Mouse (Mus musculus) adrenal gland, postnatal 14 days (tissue): Measurements from ENCODE around the gene Idh2. TPM values are rescaled to one million over a fixed set of nuclear protein-coding genes. Genes with fewer than 3 reads are reported as not detected.
A peak's percentile ranks its signal among the peaks of the same experiment; 100 is the strongest.
"Not testable (repeated sequence)": the region's sequence is repeated elsewhere in the genome, so short reads cannot be mapped to it uniquely, and the experiment has no call there.

Source experiments
- DNase-seq: peaks from one replicate; pipeline ENCODE4 v3.0.0; 2021; ENCODE audit warnings: mixed read lengths
- total RNA-seq: library from RNA; stranded (reverse); gene quantifications from 2 replicates; pipeline ENCODE4 v1.2.3, GENCODE M21; 2021

Idh2 gene
- total RNA-seq, 1 experiment from 2014 or later, result 359 TPM

DNA sequence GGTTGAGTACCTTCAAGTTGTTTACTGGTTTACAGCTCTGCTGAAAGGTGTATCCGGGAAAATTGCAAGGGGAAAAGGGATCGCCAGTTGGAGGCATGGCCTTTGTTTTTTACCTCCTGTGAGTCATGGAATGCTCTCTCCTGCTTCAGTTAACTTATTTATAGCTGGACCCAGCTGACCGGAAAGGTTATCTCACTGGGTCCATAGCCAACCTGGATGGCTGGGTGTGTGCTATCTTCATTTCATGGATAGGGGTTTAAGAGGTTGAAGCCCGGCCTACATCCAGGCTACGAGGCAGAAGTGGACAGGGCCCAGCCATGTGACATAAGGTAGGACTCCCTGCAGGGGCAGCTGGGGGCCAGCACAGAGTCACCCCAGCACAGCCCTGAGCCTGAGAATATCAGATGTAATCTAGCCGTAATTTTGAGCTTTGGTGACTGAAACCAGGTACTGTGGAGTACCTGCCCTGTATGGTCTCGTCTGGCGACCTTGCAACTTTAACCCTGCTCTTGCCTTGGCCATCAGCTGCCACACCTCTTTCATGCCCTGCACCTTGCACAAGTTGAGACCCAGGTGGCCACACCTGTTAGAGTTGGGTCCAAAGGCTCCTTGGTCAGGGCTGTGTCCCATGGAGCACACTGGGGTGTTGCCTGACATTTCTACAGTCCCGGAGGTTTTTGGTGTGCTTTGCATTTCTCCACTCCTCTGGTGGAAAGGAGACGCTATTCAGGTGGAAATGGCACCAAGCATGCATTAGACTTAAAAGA lies 55.0 kb downstream of the Idh2 start:
- no peak for DNase-seq

DNA sequence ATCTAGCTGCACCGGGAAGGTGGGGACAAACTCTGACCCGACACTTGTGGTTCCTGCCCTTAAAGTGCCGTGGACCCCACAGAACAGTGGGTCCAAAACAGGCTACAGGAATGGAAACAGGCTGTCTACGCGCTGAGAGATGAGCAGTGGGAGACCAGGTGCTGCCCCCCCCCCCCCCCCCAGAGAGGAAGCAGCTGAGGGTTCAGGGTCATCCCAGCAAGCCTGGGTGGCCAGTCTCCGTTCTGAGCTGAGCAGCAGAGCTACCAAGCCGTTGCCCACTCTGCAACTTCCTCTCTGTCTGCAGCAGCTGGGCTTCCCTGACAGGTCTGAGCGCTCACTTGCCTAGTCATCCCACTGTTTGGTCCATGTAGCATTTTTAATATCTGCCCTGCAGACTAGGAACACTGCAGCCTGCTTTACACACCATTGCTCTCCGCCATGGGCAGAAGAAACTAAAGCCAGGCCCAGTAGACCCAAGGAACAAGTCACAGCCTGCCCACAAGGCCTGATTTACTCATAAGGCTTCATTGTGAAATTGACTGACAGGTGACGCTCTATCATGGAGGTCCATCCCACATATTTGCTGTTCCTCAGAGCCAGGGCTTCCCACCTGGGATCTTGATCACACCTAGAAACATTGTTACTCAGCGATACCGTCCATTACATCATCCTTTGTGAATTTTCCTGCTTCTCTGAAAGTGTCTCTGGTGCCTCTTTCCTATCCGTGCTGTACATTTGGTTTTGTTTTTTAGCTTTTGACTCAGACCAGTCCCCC lies 55.9 kb downstream of the Idh2 start:
- DNase-seq, result no peak

DNA sequence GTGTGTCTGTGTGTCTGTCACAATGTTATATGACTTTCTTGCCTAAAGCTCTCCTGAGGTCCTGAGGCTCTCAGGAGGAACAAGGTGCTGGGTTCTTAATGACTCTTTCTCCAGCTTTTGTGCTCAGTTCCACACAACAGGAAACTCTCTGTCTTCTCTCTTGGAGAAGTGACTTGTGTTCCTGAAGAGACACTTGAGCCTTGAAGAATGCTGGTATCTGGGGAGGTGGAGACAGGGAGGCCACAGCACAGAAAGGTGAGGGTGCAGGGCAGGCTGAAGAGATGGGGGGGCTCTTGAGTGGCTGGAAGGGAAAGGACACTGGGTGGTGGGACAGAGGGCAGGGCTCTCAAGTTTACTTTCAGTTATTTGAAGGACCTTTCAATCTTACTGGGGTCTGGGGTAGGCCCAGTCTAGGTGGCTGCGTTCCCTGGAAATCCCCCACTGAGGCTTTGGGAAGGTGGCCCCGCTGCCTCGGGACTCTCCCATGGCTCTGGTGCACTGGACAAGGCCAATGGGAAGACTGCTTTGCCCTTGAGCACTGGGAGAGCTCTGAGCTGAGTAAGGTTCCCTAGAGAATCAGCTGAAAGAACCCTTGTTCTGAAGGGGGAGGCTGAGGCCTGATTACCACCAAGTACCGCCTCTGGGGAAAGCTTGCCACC lies 56.7 kb downstream of the Idh2 start:
- peak; percentile 47 for DNase-seq

DNA sequence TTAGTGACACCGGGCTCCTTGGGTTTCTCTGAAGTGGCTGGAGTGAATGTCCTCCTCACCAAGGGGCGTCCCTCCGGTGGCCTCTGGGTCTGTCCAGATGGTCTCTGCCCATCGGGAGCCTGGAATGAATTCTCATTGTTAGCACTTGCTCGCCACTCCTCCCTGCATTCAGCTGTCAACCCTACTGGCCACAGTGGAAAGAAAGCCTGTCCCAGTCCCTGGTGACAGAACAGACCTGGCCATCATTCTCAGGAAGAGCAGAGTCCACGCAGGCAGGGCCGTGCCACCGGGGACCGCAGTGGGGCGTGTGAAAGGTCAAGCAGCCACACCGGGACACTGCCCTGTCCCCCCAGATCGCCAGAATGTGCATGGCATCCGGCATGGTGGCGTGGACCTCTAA lies 57.4 kb downstream of the Idh2 start:
- DNase-seq, result no peak

DNA sequence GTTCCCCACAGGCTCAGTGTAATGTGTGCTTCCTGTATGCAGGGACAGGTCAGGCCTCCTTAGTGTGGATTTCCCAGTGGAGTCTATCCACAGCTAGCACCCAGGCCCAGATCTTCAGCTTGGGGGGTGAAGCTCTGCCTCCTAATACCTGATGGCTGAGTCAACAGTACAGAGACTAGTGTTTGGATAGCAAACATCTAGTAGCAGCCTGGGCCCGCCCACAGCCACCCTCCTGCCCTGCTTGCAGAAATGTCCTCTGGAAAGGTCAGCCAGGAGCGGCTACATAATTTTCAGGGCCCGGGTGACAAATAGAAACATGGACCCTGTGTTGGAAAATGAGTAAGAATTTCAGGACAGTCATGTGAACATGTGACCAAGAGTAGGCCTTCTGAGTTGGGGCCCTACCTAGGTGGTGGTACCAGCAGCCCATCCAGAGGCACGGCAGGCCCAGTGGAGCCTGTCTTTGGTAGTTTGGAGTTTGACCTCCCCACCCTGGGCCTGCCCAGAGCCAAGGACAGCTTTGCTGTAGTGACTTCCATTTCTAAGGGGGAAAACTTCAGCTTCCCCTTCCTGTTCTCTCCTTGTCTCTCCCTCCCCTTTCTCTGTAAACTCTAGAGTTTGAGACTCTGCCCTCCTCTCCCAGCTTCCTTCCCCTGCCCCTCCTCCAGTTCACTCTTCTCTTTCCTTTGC lies 58.0 kb downstream of the Idh2 start:
- DNase-seq, result peak; percentile 85

DNA sequence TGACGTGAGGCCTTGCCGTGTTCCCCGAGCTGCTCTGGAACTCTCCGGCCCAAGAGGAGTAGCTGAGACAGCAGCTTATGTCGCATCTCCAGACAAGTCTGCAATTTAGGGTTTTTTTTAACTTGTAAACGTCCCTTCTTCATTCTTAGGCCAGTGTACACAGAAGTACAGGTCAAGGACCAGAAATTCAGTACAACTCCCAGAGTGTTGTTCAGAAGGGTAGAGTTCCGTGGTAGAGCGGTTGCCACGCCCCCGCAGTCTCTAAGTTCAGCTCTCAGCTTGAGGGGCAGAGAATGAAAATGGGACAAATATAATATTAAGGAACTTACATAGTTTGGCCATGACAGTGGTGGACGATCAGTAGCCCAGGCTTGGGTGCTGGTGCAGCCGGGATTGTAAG lies 59.4 kb downstream of the Idh2 start:
- no peak for DNase-seq

DNA sequence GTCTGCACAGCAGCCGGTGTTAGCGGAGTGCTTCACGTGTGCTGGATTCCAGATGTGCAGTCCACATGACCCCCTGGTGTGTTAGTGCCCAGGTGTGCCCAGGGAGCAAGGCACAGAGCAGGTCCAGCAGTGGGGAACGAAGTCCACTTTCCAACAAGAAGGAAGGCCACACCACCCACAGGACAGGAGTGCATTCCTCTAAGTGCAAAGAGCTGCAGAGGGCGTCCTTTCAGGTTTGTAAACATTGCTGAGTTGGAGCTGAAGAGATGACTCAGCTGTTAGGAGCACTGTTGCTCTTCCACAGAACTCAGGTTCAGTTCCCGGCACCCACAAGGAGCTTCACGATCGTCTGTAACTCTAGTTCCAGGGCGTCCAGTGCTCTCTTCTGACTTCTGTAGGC lies 62.0 kb downstream of the Idh2 start:
- no peak for DNase-seq

DNA sequence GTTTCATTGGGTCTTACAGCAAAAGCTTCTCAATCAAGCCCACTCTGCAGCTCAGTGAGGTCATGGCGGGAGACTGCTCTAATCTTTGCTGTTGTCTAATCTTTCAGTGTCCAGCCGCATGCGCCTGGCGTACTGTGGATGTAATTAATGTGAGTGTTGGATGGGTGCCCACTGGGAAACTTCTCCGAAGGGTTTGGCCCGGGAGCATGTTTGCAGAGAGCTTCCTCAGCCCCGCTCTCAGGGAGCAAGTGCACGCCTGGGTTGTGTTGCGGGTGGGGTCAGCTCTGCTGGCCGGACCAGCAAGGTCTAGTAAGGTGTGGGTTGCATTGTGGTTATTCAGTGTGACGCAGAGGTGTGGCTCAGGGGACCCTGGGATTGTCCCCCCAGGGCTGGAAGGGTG lies 62.9 kb downstream of the Idh2 start:
- DNase-seq, result peak; percentile 82

DNA sequence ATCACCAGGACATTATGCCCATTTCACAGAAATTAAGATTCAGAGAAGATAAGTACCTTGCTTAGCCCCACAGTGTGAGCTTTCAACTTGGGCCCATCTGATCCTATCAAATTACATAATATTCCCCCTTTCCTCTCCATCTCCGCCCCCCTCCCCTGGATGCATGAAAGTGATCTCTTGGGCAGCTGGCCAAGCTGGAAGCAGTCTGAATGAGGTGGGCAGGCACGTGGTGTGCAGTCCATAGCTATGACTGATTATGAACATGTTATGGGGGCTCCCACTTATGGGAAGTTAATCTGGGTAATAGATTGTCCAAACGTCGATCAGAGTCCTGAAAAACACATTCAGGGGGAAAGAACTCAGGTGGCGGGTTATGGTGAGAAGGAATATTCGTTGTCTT lies 63.4 kb downstream of the Idh2 start:
- DNase-seq, result no peak

DNA sequence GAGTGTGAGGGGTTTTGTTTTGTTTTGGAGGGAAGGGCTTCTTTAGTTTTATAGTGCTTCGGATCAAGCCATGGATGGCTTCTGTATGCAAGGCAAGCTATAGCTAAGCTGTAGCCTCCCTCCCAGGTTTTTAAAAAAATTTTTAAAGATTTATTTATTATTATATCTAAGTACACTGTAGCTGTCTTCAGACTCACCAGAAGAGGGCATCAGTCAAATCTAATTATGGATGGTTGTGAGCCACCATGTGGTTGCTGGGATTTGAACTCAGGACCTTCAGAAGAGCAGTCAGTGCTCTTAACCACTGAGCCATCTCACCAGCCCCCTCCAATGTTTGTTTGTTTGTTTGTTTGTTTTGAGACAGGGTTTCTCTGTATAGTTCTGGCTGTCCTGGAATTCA lies 64.8 kb downstream of the Idh2 start:
- DNase-seq, result not testable (repeated sequence)

DNA sequence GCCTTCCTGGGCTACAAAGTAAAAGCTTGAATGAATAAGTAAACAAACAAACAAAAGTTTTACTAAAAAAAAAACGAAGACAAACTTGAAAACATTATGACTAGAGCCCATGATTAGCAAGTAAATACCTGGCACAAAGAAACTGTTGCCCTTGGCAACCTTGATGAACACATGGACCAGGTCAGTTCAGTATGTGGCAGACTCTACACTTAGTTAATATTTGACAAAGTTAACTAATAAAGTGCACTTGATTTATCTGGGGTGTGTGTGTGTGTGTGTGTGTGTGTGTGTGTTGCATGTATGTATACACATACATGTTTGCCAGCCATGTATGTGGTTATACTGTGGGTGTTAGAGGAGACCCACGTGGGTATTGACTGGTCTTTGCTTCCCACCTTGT lies 65.4 kb downstream of the Idh2 start:
- DNase-seq, result no peak

DNA sequence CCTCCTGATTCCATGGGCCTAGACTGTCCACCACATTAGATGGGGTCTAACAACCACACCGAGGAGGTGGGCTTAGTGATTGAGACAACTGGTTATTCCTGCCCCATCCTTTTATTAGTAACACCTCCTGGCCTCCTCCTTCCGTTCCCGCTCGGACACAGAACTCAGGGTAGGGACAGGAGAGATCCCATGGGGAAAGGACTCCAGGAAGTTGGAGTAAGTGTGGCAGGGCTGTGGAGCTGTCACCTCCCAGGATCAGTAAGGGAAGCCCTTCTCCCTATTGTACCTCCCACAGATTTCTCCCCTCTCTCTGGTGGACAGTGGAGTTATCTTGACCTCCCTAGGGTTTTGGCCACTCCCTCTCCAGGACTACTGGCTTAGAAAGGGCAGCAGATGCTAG lies 68.2 kb downstream of the Idh2 start:
- no peak for DNase-seq

Other genes with a start within 250 kb of the Idh2 start
- 26.0 and 30.1 TPM in 2 replicates for gene Ap3s2, start 194.7 kb downstream of the Idh2 start, total RNA-seq
- 16.3 and 17.4 TPM in 2 replicates for gene Arpin, start 180.0 kb downstream of the Idh2 start, total RNA-seq
- gene Zfp710, start 90.6 kb downstream of the Idh2 start, total RNA-seq, result 21.3 and 25.6 TPM in 2 replicates
- 46.9 and 57.0 TPM in 2 replicates for gene Sema4b, start 71.4 kb upstream of the Idh2 start, total RNA-seq
- gene Cib1, start 117.4 kb upstream of the Idh2 start, total RNA-seq, result 52.9 and 59.6 TPM in 2 replicates
- gene Gdpgp1, start 117.5 kb upstream of the Idh2 start, total RNA-seq, result 2.7 and 3.9 TPM in 2 replicates
- 0.83 and 1.0 TPM in 2 replicates for gene Ttll13, start 131.0 kb upstream of the Idh2 start, total RNA-seq
- 38.5 and 47.5 TPM in 2 replicates for gene Ngrn, start 145.8 kb upstream of the Idh2 start, total RNA-seq
- gene Vps33b, start 154.3 kb upstream of the Idh2 start, total RNA-seq, result 15.9 and 19.5 TPM in 2 replicates
- gene Prc1, start 179.1 kb upstream of the Idh2 start, total RNA-seq, result 31.8 and 32.4 TPM in 2 replicates
- gene Rccd1, start 209.1 kb upstream of the Idh2 start, total RNA-seq, result 6.6 and 10.3 TPM in 2 replicates
- gene Unc45a, start 225.6 kb upstream of the Idh2 start, total RNA-seq, result 52.5 and 59.0 TPM in 2 replicates
- 35.1 and 44.2 TPM in 2 replicates for gene Hddc3, start 227.7 kb upstream of the Idh2 start, total RNA-seq